Mouse (Mus musculus): ENCODE results near the gene Tent4b. TPM values are rescaled to one million over a fixed set of nuclear protein-coding genes. Genes with fewer than 3 reads are reported as not detected.
A peak's percentile ranks its signal among the peaks of the same experiment; 100 is the strongest.

Tent4b gene
- polyA plus RNA-seq, 1 experiment from 2014 or later = 11.0 TPM

GRCm38 (mm10) chr8:88294977-88295376 is 96.0 kb downstream of the Tent4b start:
- H3K27ac ChIP-seq (replicated peaks) = no peak overlapping the region
- no peak for ATAC-seq (ENCODE audit: low FRiP score, low read depth)
- H3K27me3 ChIP-seq = no peaks in the 10 kb centered on the region
- H3K4me2 ChIP-seq = no peak overlapping the region
- no peaks in the 10 kb centered on the region for H3K36me3 ChIP-seq
- WGBS = 98% methylated on average over 2 of the region's 2 CpGs
- H3K9ac ChIP-seq = no peak overlapping the region
- H3K4me3 ChIP-seq = no peak overlapping the region
- H3K9me3 ChIP-seq = no peaks in the 10 kb centered on the region
- H3K4me1 ChIP-seq (replicated peaks) = no peaks in the 10 kb centered on the region

GRCm38 (mm10) chr8:88297976-88298732 is 99.1 kb downstream of the Tent4b start:
- WGBS = 64% methylated on average over 12 of the region's 12 CpGs
- Histone ChIP-seq H3K9ac (no peak overlapping the region), H3K27me3 (no peaks in the 10 kb centered on the region), H3K36me3 (no peaks in the 10 kb centered on the region), H3K4me2 (no peak overlapping the region), H3K4me3 (no peak overlapping the region), H3K27ac (replicated peaks) (no peak overlapping the region), H3K9me3 (no peaks in the 10 kb centered on the region), H3K4me1 (replicated peaks) (no peaks in the 10 kb centered on the region)
- no peak for ATAC-seq (ENCODE audit: low FRiP score, low read depth)

GRCm38 (mm10) chr8:88298733-88299103 is 99.7 kb downstream of the Tent4b start:
- Histone ChIP-seq H3K9ac (no peak overlapping the region), H3K9me3 (no peaks in the 10 kb centered on the region), H3K27ac (replicated peaks) (no peak overlapping the region), H3K4me2 (no peak overlapping the region), H3K36me3 (no peaks in the 10 kb centered on the region), H3K4me1 (replicated peaks) (no peaks in the 10 kb centered on the region), H3K27me3 (no peaks in the 10 kb centered on the region), H3K4me3 (no peak overlapping the region)
- 88% methylated on average over 10 of the region's 10 CpGs for WGBS
- ATAC-seq (ENCODE audit: low FRiP score, low read depth) = no peak

GRCm38 (mm10) chr8:88299907-88300603 is 101.0 kb downstream of the Tent4b start:
- no peak overlapping the region for H3K9ac ChIP-seq
- no peak overlapping the region for H3K4me2 ChIP-seq
- no peaks in the 10 kb centered on the region for H3K9me3 ChIP-seq
- H3K4me1 ChIP-seq (replicated peaks) = no peaks in the 10 kb centered on the region
- no peaks in the 10 kb centered on the region for H3K36me3 ChIP-seq
- ATAC-seq (ENCODE audit: low FRiP score, low read depth) = no peak
- WGBS = 75% methylated on average over 10 of the region's 10 CpGs
- no peaks in the 10 kb centered on the region for H3K27me3 ChIP-seq
- no peak overlapping the region for H3K4me3 ChIP-seq
- H3K27ac ChIP-seq (replicated peaks) = no peak overlapping the region

- 49% methylated on average over 15 of the region's 15 CpGs for WGBS
- ATAC-seq (ENCODE audit: low FRiP score, low read depth) = peak; percentile 42; the same call in 1 of the 2 replicates
- Histone ChIP-seq H3K4me1 (replicated peaks) (no peaks in the 10 kb centered on the region), H3K27me3 (no peaks in the 10 kb centered on the region), H3K9me3 (no peaks in the 10 kb centered on the region), H3K9ac (no peak overlapping the region), H3K27ac (replicated peaks) (no peak overlapping the region), H3K4me2 (no peak overlapping the region), H3K36me3 (no peaks in the 10 kb centered on the region), H3K4me3 (no peak overlapping the region)
Observed at GRCm38 (mm10) chr8:88301589-88302437, 102.8 kb downstream of the Tent4b start.

GRCm38 (mm10) chr8:88305814-88306213 is 106.8 kb downstream of the Tent4b start:
- H3K27me3 ChIP-seq = no peaks in the 10 kb centered on the region

GRCm38 (mm10) chr8:88306511-88306910 is 107.5 kb downstream of the Tent4b start:
- no peak overlapping the region for H3K4me2 ChIP-seq
- H3K36me3 ChIP-seq = no peaks in the 10 kb centered on the region
- H3K27ac ChIP-seq (replicated peaks) = no peak overlapping the region
- H3K4me1 ChIP-seq (replicated peaks) = no peaks in the 10 kb centered on the region
- no peak overlapping the region for H3K4me3 ChIP-seq
- 74% methylated on average over 14 of the region's 14 CpGs for WGBS
- no peaks in the 10 kb centered on the region for H3K27me3 ChIP-seq
- no peak overlapping the region for H3K9ac ChIP-seq
- ATAC-seq (ENCODE audit: low FRiP score, low read depth) = no peak
- H3K9me3 ChIP-seq = no peaks in the 10 kb centered on the region

More at GRCm38 (mm10) chr8:88305814-88306213, 106.8 kb downstream of the Tent4b start:
- H3K4me3 ChIP-seq = no peak overlapping the region
- H3K4me1 ChIP-seq (replicated peaks) = no peaks in the 10 kb centered on the region
- WGBS = 91% methylated on average over 4 of the region's 4 CpGs
- H3K36me3 ChIP-seq = no peaks in the 10 kb centered on the region
- no peaks in the 10 kb centered on the region for H3K9me3 ChIP-seq
- no peak overlapping the region for H3K9ac ChIP-seq
- H3K27ac ChIP-seq (replicated peaks) = no peak overlapping the region
- no peak overlapping the region for H3K4me2 ChIP-seq
- ATAC-seq (ENCODE audit: low FRiP score, low read depth) = no peak

- Histone ChIP-seq H3K9ac (no peak overlapping the region), H3K4me1 (replicated peaks) (no peaks in the 10 kb centered on the region), H3K9me3 (no peaks in the 10 kb centered on the region), H3K36me3 (no peaks in the 10 kb centered on the region), H3K27ac (replicated peaks) (no peak overlapping the region), H3K4me3 (no peak overlapping the region), H3K4me2 (no peak overlapping the region), H3K27me3 (no peaks in the 10 kb centered on the region)
- 84% methylated on average over 4 of the region's 4 CpGs for WGBS
- ATAC-seq (ENCODE audit: low FRiP score, low read depth) = no peak
Observed at GRCm38 (mm10) chr8:88307736-88308135, 108.7 kb downstream of the Tent4b start.

Other genes starting within 250 kb of the Tent4b start
- gene Zfp423, start 239.6 kb upstream of the Tent4b start, polyA plus RNA-seq (2015; fragmentation: Nextera tagmentation; extraction: Ambion mirVana) = 28.6 and 33.4 TPM in 2 replicates
- 39.0 and 42.9 TPM in 2 replicates for gene Cnep1r1, start 80.4 kb upstream of the Tent4b start, polyA plus RNA-seq (2015; fragmentation: Nextera tagmentation; extraction: Ambion mirVana)
- gene Heatr3, start 61.4 kb upstream of the Tent4b start, polyA plus RNA-seq (2015; fragmentation: Nextera tagmentation; extraction: Ambion mirVana) = 41.8 and 42.9 TPM in 2 replicates
- 5.2 TPM in 2 replicates for gene Adcy7, start 73.2 kb downstream of the Tent4b start, polyA plus RNA-seq (2015; fragmentation: Nextera tagmentation; extraction: Ambion mirVana)
- 61.9 and 62.7 TPM in 2 replicates for gene Brd7, start 163.0 kb downstream of the Tent4b start, polyA plus RNA-seq (2015; fragmentation: Nextera tagmentation; extraction: Ambion mirVana)

Measured in hindbrain, embryonic 15.5 days (tissue).